Mouse (Mus musculus): ENCODE data around the gene Wnt10b. TPM values are rescaled to one million over a fixed set of nuclear protein-coding genes. Genes with fewer than 3 reads are reported as not detected.

Wnt10b gene
- total RNA-seq, 1 experiment from 2014 or later = not detected

GRCm38 (mm10) chr15:98740219-98740618, 37.7 kb downstream of the Wnt10b start:
- ATAC-seq (replicated peaks; ENCODE audit: insufficient number of reproducible peaks, low FRiP score, low TSS enrichment, poor library complexity, severe bottlenecking) = no peak

- no peak for ATAC-seq (replicated peaks; ENCODE audit: insufficient number of reproducible peaks, low FRiP score, low TSS enrichment, poor library complexity, severe bottlenecking)
Measured at GRCm38 (mm10) chr15:98738796-98739195, 39.2 kb downstream of the Wnt10b start.

- no peak for ATAC-seq (replicated peaks; ENCODE audit: insufficient number of reproducible peaks, low FRiP score, low TSS enrichment, poor library complexity, severe bottlenecking)
Measured at GRCm38 (mm10) chr15:98737881-98738280, 40.1 kb downstream of the Wnt10b start.

GRCm38 (mm10) chr15:98736521-98736920, 41.4 kb downstream of the Wnt10b start:
- no peak for ATAC-seq (replicated peaks; ENCODE audit: insufficient number of reproducible peaks, low FRiP score, low TSS enrichment, poor library complexity, severe bottlenecking)

- no peak for ATAC-seq (replicated peaks; ENCODE audit: insufficient number of reproducible peaks, low FRiP score, low TSS enrichment, poor library complexity, severe bottlenecking)
Measured at GRCm38 (mm10) chr15:98733976-98734566, 43.9 kb downstream of the Wnt10b start.

- no peak for ATAC-seq (replicated peaks; ENCODE audit: insufficient number of reproducible peaks, low FRiP score, low TSS enrichment, poor library complexity, severe bottlenecking)
Measured at GRCm38 (mm10) chr15:98733370-98733769, 44.6 kb downstream of the Wnt10b start.

GRCm38 (mm10) chr15:98732006-98732531, 45.9 kb downstream of the Wnt10b start:
- ATAC-seq (replicated peaks; ENCODE audit: insufficient number of reproducible peaks, low FRiP score, low TSS enrichment, poor library complexity, severe bottlenecking) = no peak

- no peak for ATAC-seq (replicated peaks; ENCODE audit: insufficient number of reproducible peaks, low FRiP score, low TSS enrichment, poor library complexity, severe bottlenecking)
Measured at GRCm38 (mm10) chr15:98730790-98731189, 47.2 kb downstream of the Wnt10b start.

GRCm38 (mm10) chr15:98729791-98730545, 48.0 kb downstream of the Wnt10b start:
- ATAC-seq (replicated peaks; ENCODE audit: insufficient number of reproducible peaks, low FRiP score, low TSS enrichment, poor library complexity, severe bottlenecking) = no peak

- no peak for ATAC-seq (replicated peaks; ENCODE audit: insufficient number of reproducible peaks, low FRiP score, low TSS enrichment, poor library complexity, severe bottlenecking)
Measured at GRCm38 (mm10) chr15:98728366-98728765, 49.6 kb downstream of the Wnt10b start.

- ATAC-seq (replicated peaks; ENCODE audit: insufficient number of reproducible peaks, low FRiP score, low TSS enrichment, poor library complexity, severe bottlenecking) = peak; percentile 41
Measured at GRCm38 (mm10) chr15:98727443-98728321, 50.3 kb downstream of the Wnt10b start, which contains the start of gene Fkbp11. Gene Fkbp11, minus strand, starts transcription at chr15:98728198.

- ATAC-seq (replicated peaks; ENCODE audit: insufficient number of reproducible peaks, low FRiP score, low TSS enrichment, poor library complexity, severe bottlenecking) = no peak
Measured at GRCm38 (mm10) chr15:98726746-98727145, 51.2 kb downstream of the Wnt10b start.

- ATAC-seq (replicated peaks; ENCODE audit: insufficient number of reproducible peaks, low FRiP score, low TSS enrichment, poor library complexity, severe bottlenecking) = no peak
Measured at GRCm38 (mm10) chr15:98726079-98726478, 51.9 kb downstream of the Wnt10b start.

GRCm38 (mm10) chr15:98724441-98724840, 53.5 kb downstream of the Wnt10b start:
- no peak for ATAC-seq (replicated peaks; ENCODE audit: insufficient number of reproducible peaks, low FRiP score, low TSS enrichment, poor library complexity, severe bottlenecking)

- no peak for ATAC-seq (replicated peaks; ENCODE audit: insufficient number of reproducible peaks, low FRiP score, low TSS enrichment, poor library complexity, severe bottlenecking)
Measured at GRCm38 (mm10) chr15:98722854-98723253, 55.1 kb downstream of the Wnt10b start.

- no peak for ATAC-seq (replicated peaks; ENCODE audit: insufficient number of reproducible peaks, low FRiP score, low TSS enrichment, poor library complexity, severe bottlenecking)
Measured at GRCm38 (mm10) chr15:98722191-98722590, 55.8 kb downstream of the Wnt10b start.

Measured in monocyte, adult 5-6 weeks (primary cell).